Mouse (Mus musculus) limb, embryonic 13.5 days (tissue): ENCODE results near the gene Fam104a. TPM values are rescaled to one million over a fixed set of nuclear protein-coding genes. Genes with fewer than 3 reads are reported as not detected.

ENCODE experiments used
- ATAC-seq: fragments of 200-750 bp; cut with Nextera tagmentation; 2 replicates; pipeline ENCODE4 v1.8.0; 2017; ENCODE audit warnings: low read depth, moderate number of reproducible peaks, moderate TSS enrichment; ENCODE audit not compliant: low FRiP score
- H3K27ac ChIP-seq: fragments of 300-500 bp; sonication (generic); 2 replicates; pipeline ENCODE4 v1.5.1; 2015; ENCODE audit warnings: inconsistent platforms, mild to moderate bottlenecking, moderate library complexity
- H3K27me3 ChIP-seq: fragments of 300-500 bp; sonication (generic); 2 replicates; pipeline ENCODE4 v1.6.1; 2015; ENCODE audit warnings: mild to moderate bottlenecking, inconsistent platforms
- H3K36me3 ChIP-seq: fragments of 300-500 bp; sonication (generic); 2 replicates; pipeline ENCODE4 v1.6.1; 2015; ENCODE audit warnings: inconsistent platforms, mild to moderate bottlenecking, moderate library complexity
- H3K4me1 ChIP-seq: fragments of 300-500 bp; sonication (generic); 2 replicates; pipeline ENCODE4 v1.6.1; 2015; ENCODE audit warnings: inconsistent platforms
- H3K4me2 ChIP-seq: fragments of 300-500 bp; sonication (generic); replicated peaks from 2 replicates; pipeline ENCODE4 v1.6.1; 2015; ENCODE audit warnings: inconsistent platforms, mild to moderate bottlenecking, moderate library complexity
- H3K4me3 ChIP-seq: fragments of 300-500 bp; sonication (generic); 2 replicates; pipeline ENCODE4 v1.5.1; 2015; ENCODE audit warnings: moderate library complexity, mild to moderate bottlenecking, inconsistent platforms
- H3K9ac ChIP-seq: fragments of 300-500 bp; sonication (generic); 2 replicates; pipeline ENCODE4 v1.6.1; 2015; ENCODE audit warnings: mild to moderate bottlenecking, inconsistent platforms
- H3K9me3 ChIP-seq: fragments of 300-500 bp; sonication (generic); 2 replicates; pipeline ENCODE4 v1.6.1; 2016; ENCODE audit warnings: inconsistent platforms
- WGBS: fragments of 180-500 bp; shearing (Covaris S2); methylation state at CpG from one replicate; pipeline ENCODE4 v1.1.7; 2015; 5-methylcytosine and 5-hydroxymethylcytosine counted together
- polyA plus RNA-seq: library from polyadenylated mRNA; unstranded; fragments of >200 nt; fragmentation: Nextera tagmentation; extraction: Ambion mirVana; gene quantifications from 2 replicates; pipeline ENCODE4 v1.2.1, GENCODE M21; 2015

Fam104a gene
- polyA plus RNA-seq, 1 experiment from 2014 or later, result 48.0 TPM

- ATAC-seq, result no peak
- no peaks in the 10 kb centered on the region for H3K4me1 ChIP-seq
- no peak overlapping the region for H3K27ac ChIP-seq
- WGBS, result 82% methylated on average over 5 of the region's 5 CpGs
- H3K9me3 ChIP-seq, result no peaks in the 10 kb centered on the region
- peaks cover 70% of the 10 kb centered on the region for H3K36me3 ChIP-seq
- H3K27me3 ChIP-seq, result no peaks in the 10 kb centered on the region
- no peak overlapping the region for H3K4me3 ChIP-seq
- no peak overlapping the region for H3K9ac ChIP-seq
- no peak overlapping the region for H3K4me2 ChIP-seq
Observed at GRCm38 (mm10) chr11:113697571-113697970, 13.6 kb upstream of the Fam104a start.

- no peak overlapping the region for H3K4me3 ChIP-seq
- WGBS, result 74% methylated on average over 3 of the region's 3 CpGs
- H3K9me3 ChIP-seq, result no peaks in the 10 kb centered on the region
- H3K27me3 ChIP-seq, result no peaks in the 10 kb centered on the region
- H3K9ac ChIP-seq, result no peak overlapping the region
- no peak for ATAC-seq
- peaks cover 9% of the 10 kb centered on the region; the same call in 1 of the 2 replicates for H3K4me1 ChIP-seq
- H3K36me3 ChIP-seq, result peaks cover 91% of the 10 kb centered on the region
- no peak overlapping the region for H3K4me2 ChIP-seq
- H3K27ac ChIP-seq, result no peak overlapping the region
Observed at GRCm38 (mm10) chr11:113691851-113692250, 7.9 kb upstream of the Fam104a start.

GRCm38 (mm10) chr11:113691318-113691717, 7.4 kb upstream of the Fam104a start:
- H3K4me2 ChIP-seq, result no peak overlapping the region
- H3K4me1 ChIP-seq, result peaks cover 14% of the 10 kb centered on the region; the same call in 1 of the 2 replicates
- 80% methylated on average over 5 of the region's 5 CpGs for WGBS
- H3K27ac ChIP-seq, result no peak overlapping the region
- no peak overlapping the region for H3K9ac ChIP-seq
- no peak overlapping the region for H3K4me3 ChIP-seq
- no peaks in the 10 kb centered on the region for H3K9me3 ChIP-seq
- H3K27me3 ChIP-seq, result no peaks in the 10 kb centered on the region
- ATAC-seq, result no peak
- H3K36me3 ChIP-seq, result peaks cover 85% of the 10 kb centered on the region

GRCm38 (mm10) chr11:113690506-113690905, 6.6 kb upstream of the Fam104a start:
- H3K36me3 ChIP-seq, result peaks cover 77% of the 10 kb centered on the region
- H3K9ac ChIP-seq, result no peak overlapping the region
- peaks cover 18% of the 10 kb centered on the region for H3K4me1 ChIP-seq
- H3K27me3 ChIP-seq, result no peaks in the 10 kb centered on the region
- H3K9me3 ChIP-seq, result no peaks in the 10 kb centered on the region
- no peak overlapping the region for H3K27ac ChIP-seq
- H3K4me3 ChIP-seq, result no peak overlapping the region
- ATAC-seq, result no peak
- WGBS, result 91% methylated on average over 12 of the region's 12 CpGs
- H3K4me2 ChIP-seq, result no peak overlapping the region

- Histone ChIP-seq H3K9ac (no peak overlapping the region), H3K4me2 (no peak overlapping the region), H3K27ac (no peak overlapping the region), H3K36me3 (peaks cover 42% of the 10 kb centered on the region), H3K4me3 (no peak overlapping the region), H3K27me3 (no peaks in the 10 kb centered on the region), H3K4me1 (peaks cover 35% of the 10 kb centered on the region), H3K9me3 (no peaks in the 10 kb centered on the region)
- WGBS, result 79% methylated on average over 2 of the region's 2 CpGs
- ATAC-seq, result no peak
Observed at GRCm38 (mm10) chr11:113687031-113687430, 3.1 kb upstream of the Fam104a start.

GRCm38 (mm10) chr11:113684707-113685426, 912 bp upstream of the Fam104a start:
- H3K27me3 ChIP-seq, result no peaks in the 10 kb centered on the region
- H3K4me2 ChIP-seq, result peak overlapping the region; percentile 76
- peaks cover 24% of the 10 kb centered on the region for H3K36me3 ChIP-seq
- H3K9ac ChIP-seq, result peak overlapping the region; percentile 92
- no peak overlapping the region for H3K27ac ChIP-seq
- H3K9me3 ChIP-seq, result no peaks in the 10 kb centered on the region
- H3K4me3 ChIP-seq, result peak overlapping the region; percentile 96
- no peak for ATAC-seq
- WGBS, result 42% methylated on average over 25 of the region's 25 CpGs
- peaks cover 35% of the 10 kb centered on the region for H3K4me1 ChIP-seq

- H3K36me3 ChIP-seq, result peaks cover 11% of the 10 kb centered on the region
- H3K4me1 ChIP-seq, result peaks cover 35% of the 10 kb centered on the region
- ATAC-seq, result no peak
- H3K27ac ChIP-seq, result peak overlapping the region; percentile 95
- H3K4me3 ChIP-seq, result peak overlapping the region; percentile 96
- H3K9ac ChIP-seq, result peak overlapping the region; percentile 92
- H3K4me2 ChIP-seq, result peak overlapping the region; percentile 76
- 1% methylated on average over 37 of the region's 38 CpGs for WGBS
- no peaks in the 10 kb centered on the region for H3K27me3 ChIP-seq
- H3K9me3 ChIP-seq, result no peaks in the 10 kb centered on the region
Observed at GRCm38 (mm10) chr11:113683627-113683956, 363 bp downstream of the Fam104a start.

GRCm38 (mm10) chr11:113682897-113683626, 893 bp downstream of the Fam104a start:
- peak overlapping the region; percentile 92 for H3K9ac ChIP-seq
- peak overlapping the region; percentile 96 for H3K4me3 ChIP-seq
- peak; percentile 16; the same call in 1 of the 2 replicates for ATAC-seq
- no peaks in the 10 kb centered on the region for H3K27me3 ChIP-seq
- 4% methylated on average over 38 of the region's 38 CpGs for WGBS
- no peaks in the 10 kb centered on the region for H3K9me3 ChIP-seq
- peaks cover 38% of the 10 kb centered on the region for H3K4me1 ChIP-seq
- peak overlapping the region; percentile 95 for H3K27ac ChIP-seq
- peak overlapping the region; percentile 76 for H3K4me2 ChIP-seq
- peaks cover 6% of the 10 kb centered on the region for H3K36me3 ChIP-seq

- no peak for ATAC-seq
- H3K4me2 ChIP-seq, result peak overlapping the region; percentile 76; the same call in 1 of the 2 replicates
- peaks cover 46% of the 10 kb centered on the region for H3K4me1 ChIP-seq
- H3K27me3 ChIP-seq, result no peaks in the 10 kb centered on the region
- H3K36me3 ChIP-seq, result peaks cover 1% of the 10 kb centered on the region
- no peaks in the 10 kb centered on the region for H3K9me3 ChIP-seq
- no peak overlapping the region for H3K27ac ChIP-seq
- peak overlapping the region; percentile 96; the same call in 1 of the 2 replicates for H3K4me3 ChIP-seq
- H3K9ac ChIP-seq, result 0 out of 2 replicates have a peak overlapping the region, but pooled peaks have one; percentile 31
Observed at GRCm38 (mm10) chr11:113681979-113682378, 2.0 kb downstream of the Fam104a start.

GRCm38 (mm10) chr11:113680954-113681353, 3.0 kb downstream of the Fam104a start:
- ATAC-seq, result no peak
- H3K27ac ChIP-seq, result no peak overlapping the region
- 89% methylated on average over 2 of the region's 2 CpGs for WGBS

GRCm38 (mm10) chr11:113678373-113678772, 5.6 kb downstream of the Fam104a start:
- H3K36me3 ChIP-seq, result peaks cover 36% of the 10 kb centered on the region
- no peak for ATAC-seq
- H3K27ac ChIP-seq, result 0 out of 2 replicates have a peak overlapping the region, but pooled peaks have one; percentile 3
- 85% methylated on average over 8 of the region's 8 CpGs for WGBS
- H3K4me3 ChIP-seq, result no peak overlapping the region
- H3K27me3 ChIP-seq, result no peaks in the 10 kb centered on the region
- H3K4me2 ChIP-seq, result no peak overlapping the region
- H3K9me3 ChIP-seq, result no peaks in the 10 kb centered on the region
- peaks cover 37% of the 10 kb centered on the region for H3K4me1 ChIP-seq
- H3K9ac ChIP-seq, result no peak overlapping the region; the same call in 1 of the 2 replicates

More at GRCm38 (mm10) chr11:113680954-113681353, 3.0 kb downstream of the Fam104a start:
- Histone ChIP-seq H3K4me1 (peaks cover 49% of the 10 kb centered on the region), H3K36me3 (peaks cover 11% of the 10 kb centered on the region), H3K9ac (no peak overlapping the region), H3K4me2 (no peak overlapping the region), H3K9me3 (no peaks in the 10 kb centered on the region), H3K4me3 (no peak overlapping the region), H3K27me3 (no peaks in the 10 kb centered on the region)

GRCm38 (mm10) chr11:113677378-113677777, 6.6 kb downstream of the Fam104a start:
- no peak overlapping the region for H3K27ac ChIP-seq
- H3K4me1 ChIP-seq, result peaks cover 31% of the 10 kb centered on the region
- H3K4me3 ChIP-seq, result no peak overlapping the region
- H3K9me3 ChIP-seq, result no peaks in the 10 kb centered on the region
- 97% methylated on average over 2 of the region's 2 CpGs for WGBS
- no peaks in the 10 kb centered on the region for H3K27me3 ChIP-seq
- H3K9ac ChIP-seq, result no peak overlapping the region
- H3K4me2 ChIP-seq, result no peak overlapping the region
- ATAC-seq, result no peak
- H3K36me3 ChIP-seq, result peaks cover 46% of the 10 kb centered on the region
